Mouse (Mus musculus) spleen, adult 2 months (tissue): Measurements from ENCODE around the gene Smarcc2.

Experiments used
- CTCF ChIP-seq: fragments of 200-500 bp; IDR thresholded peaks from 2 replicates; pipeline ENCODE4 v1.5.1; 2011; ENCODE audit warnings: mild to moderate bottlenecking, inconsistent platforms; ENCODE audit not compliant: insufficient read depth, insufficient read length, insufficient replicate concordance; ENCODE audit errors: extremely low read depth
- POLR2A ChIP-seq: fragments of 200-500 bp; IDR thresholded peaks from 2 replicates; pipeline ENCODE4 v1.6.1; 2011; ENCODE audit warnings: low read depth, low read length, inconsistent platforms

- peak; percentile 60; the same call in 1 of the 2 replicates for TF ChIP-seq CTCF
- no peak for TF ChIP-seq POLR2A
Measured at GRCm38 (mm10) chr10:128518833-128519232, 59.8 kb downstream of the Smarcc2 start.
